Mouse (Mus musculus): Measurements from ENCODE around the gene Pnp2. TPM values are rescaled to one million over a fixed set of nuclear protein-coding genes. Genes with fewer than 3 reads are reported as not detected.
"Not testable (repeated sequence)": the region's sequence is repeated elsewhere in the genome, so short reads cannot be mapped to it uniquely, and the experiment has no call there.

The Pnp2 gene
- 0.73 and 1.3 TPM in 2 replicates for polyA plus RNA-seq (2016; fragmentation: Nextera tagmentation; extraction: Ambion mirVana)

GRCm38 (mm10) chr14:50955942-50956508, at the start of gene Pnp2:
Gene Pnp2, plus strand, starts transcription at chr14:50955992.
- H3K9me3 ChIP-seq; H3K27ac ChIP-seq; H3K4me1 ChIP-seq; H3K27me3 ChIP-seq (ENCODE audit: poor library complexity, severe bottlenecking): not testable (repeated sequence)
- peak; percentile 33 for DNase-seq (ENCODE audit: extremely low spot score, low spot score)
- 6% methylated on average over 19 of the region's 19 CpGs for WGBS
- Histone ChIP-seq H3K36me3 (replicated peaks) (peaks cover 20% of the 10 kb centered on the region), H3K4me3 (peak within 1 kb of the TSS; percentile 34; the same call in 1 of the 2 replicates)

DNA sequence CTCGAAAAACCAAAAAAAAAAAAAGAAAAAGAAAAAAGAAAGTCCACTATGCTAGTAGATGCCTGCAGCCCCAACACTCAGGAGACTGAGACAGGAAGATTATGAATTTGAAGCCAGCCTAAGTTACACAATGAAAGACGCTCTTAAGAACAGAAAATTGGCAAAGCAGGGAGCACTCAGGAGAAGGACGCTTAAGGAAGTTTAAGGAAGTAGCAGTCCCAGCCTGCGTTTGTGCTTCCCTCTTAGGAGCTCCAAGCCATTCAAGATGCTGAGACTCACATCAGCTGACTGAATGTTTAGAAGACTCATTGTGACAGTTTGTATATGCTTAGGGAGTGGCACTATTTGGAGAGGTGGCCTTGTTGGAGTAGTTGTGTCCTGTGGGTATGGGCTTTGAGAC, 47.7 kb upstream of the Pnp2 start:
- H3K27me3 ChIP-seq (ENCODE audit: poor library complexity, severe bottlenecking), result no peaks in the 10 kb centered on the region
- peaks cover 27% of the 10 kb centered on the region for H3K36me3 ChIP-seq (replicated peaks)
- peaks cover 12% of the 10 kb centered on the region for H3K4me1 ChIP-seq
- no peak for DNase-seq (ENCODE audit: extremely low spot score, low spot score)
- WGBS, result 76% methylated on average over 4 of the region's 4 CpGs
- no peaks in the 10 kb centered on the region for H3K9me3 ChIP-seq
- H3K4me3 ChIP-seq, result no peak overlapping the region
- H3K27ac ChIP-seq, result no peak overlapping the region

GRCm38 (mm10) chr14:50911356-50911755, 44.4 kb upstream of the Pnp2 start:
- H3K9me3 ChIP-seq, result no peaks in the 10 kb centered on the region
- H3K4me1 ChIP-seq, result peaks cover 3% of the 10 kb centered on the region; the same call in 1 of the 2 replicates
- H3K4me3 ChIP-seq, result no peak overlapping the region
- peaks cover 57% of the 10 kb centered on the region for H3K36me3 ChIP-seq (replicated peaks)
- H3K27me3 ChIP-seq (ENCODE audit: poor library complexity, severe bottlenecking), result no peaks in the 10 kb centered on the region
- no peak for DNase-seq (ENCODE audit: extremely low spot score, low spot score)
- H3K27ac ChIP-seq, result no peak overlapping the region
- WGBS, result 46% methylated on average over 3 of the region's 3 CpGs

- not testable (repeated sequence) for H3K27me3 ChIP-seq (ENCODE audit: poor library complexity, severe bottlenecking); DNase-seq (ENCODE audit: extremely low spot score, low spot score); H3K9me3 ChIP-seq; H3K27ac ChIP-seq
- H3K4me3 ChIP-seq, result peak overlapping the region; percentile 86
- peaks cover 25% of the 10 kb centered on the region for H3K4me1 ChIP-seq
- peaks cover 52% of the 10 kb centered on the region for H3K36me3 ChIP-seq (replicated peaks)
- WGBS, result 75% methylated on average over 1 of the region's 1 CpGs
Measured at GRCm38 (mm10) chr14:50923437-50923836, 32.4 kb upstream of the Pnp2 start.

DNA sequence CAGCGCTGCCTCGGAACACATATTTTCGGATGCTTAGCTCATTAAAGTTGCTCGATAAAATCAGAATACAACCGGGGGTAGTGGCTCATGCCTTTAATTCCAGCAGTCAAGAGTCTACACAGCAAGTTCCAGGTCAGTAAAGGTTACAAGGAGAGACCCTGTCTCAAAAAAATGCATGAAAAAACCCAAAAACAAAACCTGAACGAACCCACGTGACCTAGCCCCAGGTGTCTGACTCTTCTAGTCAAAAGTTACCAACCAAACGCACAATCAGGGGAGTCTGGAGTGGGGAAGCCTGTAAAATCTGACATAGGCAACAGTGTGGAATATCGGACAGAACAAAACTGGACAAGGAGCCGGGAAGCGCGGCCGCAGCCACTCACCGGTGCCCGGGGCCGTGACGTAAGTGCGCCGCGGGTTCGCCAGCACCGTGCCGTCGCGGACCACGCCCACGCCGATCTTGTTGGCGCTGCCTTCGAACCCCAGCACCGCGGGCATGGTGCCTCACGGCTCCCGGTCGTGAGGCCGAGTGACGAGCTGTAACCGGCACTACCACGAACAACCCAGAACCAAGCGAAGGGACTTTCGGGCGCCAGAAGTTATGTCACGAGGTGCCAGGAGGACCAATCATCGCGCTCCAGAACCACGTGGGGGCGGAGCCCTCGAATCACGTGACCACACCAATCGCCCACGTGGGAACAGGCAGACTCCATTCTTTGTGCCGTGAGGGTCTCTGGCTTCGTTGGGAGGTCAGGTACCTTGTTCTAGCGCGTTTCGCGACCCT, 31.3 kb upstream of the Pnp2 start, which contains the start of the genes Osgep and Apex1:
Gene Osgep, minus strand, starts transcription at position 613 of the 784 bp plus-strand sequence.
Gene Apex1, plus strand, starts transcription at position 688 of the 784 bp plus-strand sequence.
- DNase-seq (ENCODE audit: extremely low spot score, low spot score), result peak; percentile 98
- peak within 1 kb of the TSS; percentile 95 for H3K27ac ChIP-seq
- peaks cover 30% of the 10 kb centered on the region for H3K4me1 ChIP-seq
- no peaks in the 10 kb centered on the region for H3K9me3 ChIP-seq
- H3K27me3 ChIP-seq (ENCODE audit: poor library complexity, severe bottlenecking), result no peaks in the 10 kb centered on the region
- H3K36me3 ChIP-seq (replicated peaks), result peaks cover 52% of the 10 kb centered on the region
- under 1% methylated on average over 57 of the region's 57 CpGs for WGBS
- peak within 1 kb of the TSS; percentile 86 for H3K4me3 ChIP-seq

GRCm38 (mm10) chr14:50925111-50925920, 30.5 kb upstream of the Pnp2 start:
- Histone ChIP-seq H3K4me3 (peak overlapping the region; percentile 86), H3K36me3 (replicated peaks) (peaks cover 45% of the 10 kb centered on the region), H3K27ac (peak overlapping the region; percentile 95), H3K4me1 (peaks cover 37% of the 10 kb centered on the region), H3K9me3 (no peaks in the 10 kb centered on the region), H3K27me3 (ENCODE audit: poor library complexity, severe bottlenecking) (no peaks in the 10 kb centered on the region)
- DNase-seq (ENCODE audit: extremely low spot score, low spot score), result peak; percentile 28
- WGBS, result 2% methylated on average over 38 of the region's 38 CpGs

- Histone ChIP-seq H3K9me3 (no peaks in the 10 kb centered on the region), H3K27ac (no peak overlapping the region), H3K4me1 (peaks cover 49% of the 10 kb centered on the region), H3K4me3 (no peak overlapping the region), H3K27me3 (ENCODE audit: poor library complexity, severe bottlenecking) (no peaks in the 10 kb centered on the region), H3K36me3 (replicated peaks) (peaks cover 40% of the 10 kb centered on the region)
- 82% methylated on average over 3 of the region's 3 CpGs for WGBS
- DNase-seq (ENCODE audit: extremely low spot score, low spot score), result no peak
Measured at GRCm38 (mm10) chr14:50927366-50927765, 28.4 kb upstream of the Pnp2 start.

DNA sequence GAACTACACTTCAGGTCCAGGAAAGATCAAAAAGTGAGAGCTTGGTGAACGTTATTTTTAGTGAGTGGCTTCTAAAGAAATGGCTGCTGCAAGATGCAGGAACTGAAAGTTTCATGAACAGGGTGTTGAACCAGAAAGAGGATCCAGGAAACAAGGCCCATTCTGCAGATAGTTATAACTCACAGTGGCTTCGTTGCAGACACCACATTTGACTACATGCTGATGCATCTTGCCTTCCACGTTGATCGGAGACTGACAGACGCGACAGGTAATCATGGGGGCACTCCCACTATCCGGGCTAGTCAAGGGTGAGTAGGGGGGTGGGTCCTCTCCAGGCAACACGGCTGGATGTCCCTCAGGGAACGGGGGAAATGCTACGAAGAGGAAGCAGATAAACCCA, 25.8 kb upstream of the Pnp2 start:
- Histone ChIP-seq H3K9me3 (no peaks in the 10 kb centered on the region), H3K4me3 (peak overlapping the region; percentile 95), H3K4me1 (peaks cover 41% of the 10 kb centered on the region), H3K27ac (peak overlapping the region; percentile 94), H3K36me3 (replicated peaks) (peaks cover 40% of the 10 kb centered on the region), H3K27me3 (ENCODE audit: poor library complexity, severe bottlenecking) (no peaks in the 10 kb centered on the region)
- WGBS, result 21% methylated on average over 10 of the region's 10 CpGs
- no peak for DNase-seq (ENCODE audit: extremely low spot score, low spot score)

GRCm38 (mm10) chr14:50930377-50930753, 25.4 kb upstream of the Pnp2 start:
- under 1% methylated on average over 38 of the region's 38 CpGs for WGBS
- no peak for DNase-seq (ENCODE audit: extremely low spot score, low spot score)
- Histone ChIP-seq H3K27ac (peak overlapping the region; percentile 94), H3K36me3 (replicated peaks) (peaks cover 40% of the 10 kb centered on the region), H3K9me3 (no peaks in the 10 kb centered on the region), H3K4me1 (peaks cover 41% of the 10 kb centered on the region), H3K27me3 (ENCODE audit: poor library complexity, severe bottlenecking) (no peaks in the 10 kb centered on the region), H3K4me3 (peak overlapping the region; percentile 95)

- Histone ChIP-seq H3K9me3 (no peaks in the 10 kb centered on the region), H3K4me1 (peaks cover 39% of the 10 kb centered on the region), H3K27me3 (ENCODE audit: poor library complexity, severe bottlenecking) (no peaks in the 10 kb centered on the region), H3K27ac (peak within 1 kb of the TSS; percentile 94), H3K4me3 (peak within 1 kb of the TSS; percentile 95), H3K36me3 (replicated peaks) (peaks cover 37% of the 10 kb centered on the region)
- DNase-seq (ENCODE audit: extremely low spot score, low spot score), result peak; percentile 98
- 3% methylated on average over 68 of the region's 68 CpGs for WGBS
Measured at GRCm38 (mm10) chr14:50930754-50931492, 24.9 kb upstream of the Pnp2 start, which contains the start of the genes Pip4p1 and Pnp. Gene Pip4p1, minus strand, starts transcription at chr14:50930856. Gene Pnp, plus strand, starts transcription at chr14:50931082.

GRCm38 (mm10) chr14:50931493-50932020, 24.2 kb upstream of the Pnp2 start:
- Histone ChIP-seq H3K9me3 (no peaks in the 10 kb centered on the region), H3K36me3 (replicated peaks) (peaks cover 31% of the 10 kb centered on the region), H3K4me1 (peaks cover 33% of the 10 kb centered on the region), H3K4me3 (peak overlapping the region; percentile 95), H3K27ac (peak overlapping the region; percentile 94), H3K27me3 (ENCODE audit: poor library complexity, severe bottlenecking) (no peaks in the 10 kb centered on the region)
- WGBS, result 11% methylated on average over 12 of the region's 12 CpGs
- DNase-seq (ENCODE audit: extremely low spot score, low spot score), result no peak

GRCm38 (mm10) chr14:50936649-50937048, 19.1 kb upstream of the Pnp2 start:
- WGBS, result 63% methylated on average over 1 of the region's 1 CpGs
- Histone ChIP-seq H3K4me1 (peaks cover 6% of the 10 kb centered on the region), H3K4me3 (no peak overlapping the region), H3K36me3 (replicated peaks) (no peaks in the 10 kb centered on the region), H3K27me3 (ENCODE audit: poor library complexity, severe bottlenecking) (no peaks in the 10 kb centered on the region), H3K27ac (no peak overlapping the region), H3K9me3 (no peaks in the 10 kb centered on the region)
- DNase-seq (ENCODE audit: extremely low spot score, low spot score), result no peak
